ENCODE assay signal across 15 mouse cellular contexts in the genomic region with DNA sequence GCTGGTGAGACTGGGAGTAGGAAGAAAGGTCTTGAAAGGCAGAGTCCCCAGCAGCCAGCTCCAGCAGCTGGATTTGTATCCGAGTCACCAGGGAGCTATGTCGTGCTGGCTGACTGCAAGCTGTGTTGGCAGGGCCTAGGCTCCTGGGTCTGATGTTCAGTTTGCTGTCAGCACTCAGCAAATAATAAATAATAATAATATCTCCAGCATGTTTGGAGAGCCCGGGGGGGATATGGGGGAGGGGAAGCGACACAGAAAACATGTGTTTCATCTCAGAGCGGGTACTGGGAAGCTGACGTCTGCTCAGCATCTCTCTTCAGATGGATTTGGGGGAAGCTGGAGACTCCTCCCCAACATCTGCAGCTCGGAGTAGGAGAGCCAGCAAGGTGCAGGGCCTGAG. TPM values are rescaled to one million over a fixed set of nuclear protein-coding genes. Genes with fewer than 3 reads are reported as not detected.
DNase-seq lines count a peak whose midpoint lies in the region; ATAC-seq lines count a peak whose summit lies in the region.
"Had no signal": no experiment of that assay in that cellular context is flagged by ENCODE, and none has a peak within 500 bp of the region (broad histone marks: within the 10 kb centered on the region; RNA-seq: fewer than 3 reads in every experiment).

No protein-coding gene starts in this region.

- no peak overlapping the region for H3K4me2 ChIP-seq in limb, embryonic 12.5 days
- H3K4me2 ChIP-seq: forebrain, embryonic 15.5 days had no signal

- peaks cover 86% of the 10 kb centered on the region for H3K27me3 ChIP-seq in limb, embryonic 12.5 days
- H3K27me3 ChIP-seq in limb, embryonic 10.5 days (ENCODE audit: low read depth, poor library complexity, severe bottlenecking) = peaks cover 43% of the 10 kb centered on the region
- H3K27me3 ChIP-seq: forebrain, embryonic 15.5 days had no signal

- H3K27ac ChIP-seq in limb, embryonic 12.5 days = 0 out of 2 replicates have a peak overlapping the region, but pooled peaks have one; percentile 56
- no peak overlapping the region for H3K27ac ChIP-seq in limb, embryonic 10.5 days
- H3K27ac ChIP-seq: forebrain, embryonic 15.5 days had no signal

- no peaks in the 10 kb centered on the region for H3K9me3 ChIP-seq in limb, embryonic 12.5 days
- H3K9me3 ChIP-seq in limb, embryonic 10.5 days (replicated peaks) = no peaks in the 10 kb centered on the region
- H3K9me3 ChIP-seq: forebrain, embryonic 15.5 days had no signal

- no peak overlapping the region for H3K4me3 ChIP-seq in limb, embryonic 12.5 days (replicated peaks)
- H3K4me3 ChIP-seq in limb, embryonic 10.5 days = no peak overlapping the region
- H3K4me3 ChIP-seq: forebrain, embryonic 15.5 days; myocyte had no signal

- intact Hi-C loops in heart, postnatal 25 days (cut with DNase I) = no loop called here

- H3K36me3 ChIP-seq in limb, embryonic 12.5 days = no peaks in the 10 kb centered on the region
- H3K36me3 ChIP-seq in limb, embryonic 10.5 days = no peaks in the 10 kb centered on the region
- H3K36me3 ChIP-seq: forebrain, embryonic 15.5 days had no signal

- H3K4me1 ChIP-seq in limb, embryonic 12.5 days (replicated peaks) = peaks cover 31% of the 10 kb centered on the region
- peaks cover 22% of the 10 kb centered on the region for H3K4me1 ChIP-seq in limb, embryonic 10.5 days
- H3K4me1 ChIP-seq: forebrain, embryonic 15.5 days had no signal

- 0 out of 2 replicates have a peak, but pooled peaks have one; percentile 15 for ATAC-seq in limb, embryonic 12.5 days (ENCODE audit: insufficient number of reproducible peaks, insufficient read depth, low FRiP score, low TSS enrichment, low read depth)
- ATAC-seq: forebrain, embryonic 15.5 days had no signal

- WGBS in limb, embryonic 12.5 days = 20% methylated on average over 7 of the region's 7 CpGs
- WGBS in limb, embryonic 10.5 days = 35% methylated on average over 7 of the region's 7 CpGs

- DNase-seq in heart, adult 11 months = peak; percentile 93
- no peak for DNase-seq in heart, postnatal 25 days (ENCODE audit: low spot score)
- no peak for DNase-seq in limb, embryonic 10.5 days (ENCODE audit: low spot score)
- DNase-seq in gastrocnemius, postnatal 25 days = peak; percentile 45
- peak; percentile 42 for DNase-seq in skeletal muscle tissue, adult 2 months (ENCODE audit: low read depth, low spot score)
- DNase-seq in natural killer cell, adult 2 months (ENCODE audit: low spot score in 2 of 2) = no peak
- DNase-seq in layer of hippocampus, postnatal 14 days (ENCODE audit: low spot score in 2 of 2) = no peak
- DNase-seq: cerebellum, adult 8-10 months; layer of hippocampus, adult 9-11 months; spleen, adult 18-20 months had no signal

- H3K9ac ChIP-seq in limb, embryonic 12.5 days (replicated peaks) = no peak overlapping the region
- H3K9ac ChIP-seq: forebrain, embryonic 15.5 days had no signal

RNA-seq across cellular contexts. Expression of a gene that starts 19.8 kb away (rescaled TPM):
- total RNA-seq in heart, postnatal 25 days (2021) = not detected
- polyA plus RNA-seq in limb, embryonic 12.5 days (2016; fragmentation: Nextera tagmentation; extraction: Ambion mirVana) = 174 and 206 TPM in 2 replicates
- 77.9 and 151 TPM in 2 replicates for polyA plus RNA-seq in limb, embryonic 10.5 days (2016; fragmentation: Nextera tagmentation; extraction: Ambion mirVana)
- total RNA-seq in gastrocnemius, postnatal 25 days (2021) = under 1 TPM; 0.46 to 0.70 TPM
- total RNA-seq in layer of hippocampus, postnatal 14 days (2021) = not detected
- total RNA-seq: liver, adult 2 months; megakaryocyte-erythroid progenitor cell, adult 5-6 weeks had no signal
- polyA plus RNA-seq: forebrain, embryonic 15.5 days; liver, adult 2 months; myocyte had no signal

Comparison
In these comparisons a context has a peak if more than half of its experiments do, and no peak if none do; other contexts are left out.
1. DNase-seq: peak in heart, adult 11 months (single experiment), gastrocnemius, postnatal 25 days (single experiment) and skeletal muscle tissue, adult 2 months (single experiment); none in heart, postnatal 25 days (single experiment), limb, embryonic 10.5 days (single experiment), natural killer cell, adult 2 months (0 of 2) and layer of hippocampus, postnatal 14 days (0 of 2).